Mouse (Mus musculus) urinary bladder, postnatal 36 days (tissue): ENCODE results near the gene Cfap77.

Experiments used
- DNase-seq, 2 experiments: peaks; one replicate each; pipeline ENCODE4 v3.0.0; 2022; ENCODE audit warnings: low spot score in 2 of 2, mixed read lengths in 1 of 2

The Cfap77 gene

GRCm38 (mm10) chr2:28997161-28997834 is 57.6 kb downstream of the Cfap77 start:
- DNase-seq, result no peak

- DNase-seq, result no peak
Measured at GRCm38 (mm10) chr2:28995436-28995835, 59.4 kb downstream of the Cfap77 start.

DNA sequence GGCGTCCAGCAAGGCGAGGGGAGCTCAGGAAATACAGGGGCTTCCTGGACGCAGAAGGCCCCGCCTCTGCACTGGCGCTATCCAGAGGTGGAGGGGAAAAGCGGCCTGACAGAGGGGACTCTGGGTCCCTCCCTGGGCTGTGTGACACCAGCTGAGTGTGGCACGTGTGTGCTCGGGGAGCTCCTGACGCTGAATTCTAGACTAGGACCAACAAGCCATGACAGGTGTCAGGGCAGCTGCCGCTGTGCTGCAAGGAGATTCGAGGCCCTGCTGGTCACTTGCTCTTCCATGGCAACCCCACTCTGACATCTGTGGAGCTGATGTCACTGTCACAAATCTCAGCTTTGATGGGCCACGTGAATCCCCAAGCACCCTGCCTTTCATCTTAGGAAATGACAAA is 60.9 kb downstream of the Cfap77 start:
- DNase-seq, result no peak

GRCm38 (mm10) chr2:28988781-28989180 is 66.1 kb downstream of the Cfap77 start:
- no peak for DNase-seq

DNA sequence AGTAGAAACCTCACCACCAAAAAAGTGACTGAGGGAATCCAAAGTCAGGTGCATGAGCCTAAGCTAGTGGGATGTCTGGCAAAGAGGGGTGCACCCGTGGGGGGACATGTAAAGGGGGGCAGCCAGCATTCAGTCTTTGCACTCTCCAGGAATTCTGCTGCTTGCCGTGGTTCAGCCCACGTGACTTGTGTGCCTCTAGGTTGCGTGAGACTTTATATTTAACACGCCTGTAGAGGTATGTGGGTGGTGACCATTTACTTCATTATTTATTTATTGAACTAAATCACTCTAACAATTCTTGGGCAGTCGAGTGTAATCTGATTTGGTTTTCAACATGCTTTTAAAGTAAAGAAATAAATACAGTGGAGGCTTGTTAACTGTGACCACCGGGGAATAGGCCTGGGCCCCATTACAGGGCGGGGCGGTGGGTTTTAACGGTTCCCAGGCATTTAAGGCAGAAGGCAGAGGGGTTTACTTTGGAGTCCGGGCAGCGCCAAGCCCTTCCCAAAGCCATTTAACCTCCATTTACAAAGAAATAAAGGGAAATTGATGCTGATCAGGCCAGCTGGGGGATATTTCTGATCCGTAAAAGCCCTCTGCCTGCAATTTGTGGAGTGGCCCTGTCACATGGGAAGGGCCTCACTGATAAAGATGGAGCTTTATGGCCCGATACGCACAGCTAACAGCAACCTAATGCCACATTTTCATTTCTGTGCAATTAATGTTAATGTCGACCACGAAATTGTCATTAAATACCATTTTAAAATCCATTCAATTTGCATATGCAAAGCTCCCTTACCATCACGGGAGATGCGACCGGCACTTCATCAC is 74.6 kb downstream of the Cfap77 start:
- no peak for DNase-seq

DNA sequence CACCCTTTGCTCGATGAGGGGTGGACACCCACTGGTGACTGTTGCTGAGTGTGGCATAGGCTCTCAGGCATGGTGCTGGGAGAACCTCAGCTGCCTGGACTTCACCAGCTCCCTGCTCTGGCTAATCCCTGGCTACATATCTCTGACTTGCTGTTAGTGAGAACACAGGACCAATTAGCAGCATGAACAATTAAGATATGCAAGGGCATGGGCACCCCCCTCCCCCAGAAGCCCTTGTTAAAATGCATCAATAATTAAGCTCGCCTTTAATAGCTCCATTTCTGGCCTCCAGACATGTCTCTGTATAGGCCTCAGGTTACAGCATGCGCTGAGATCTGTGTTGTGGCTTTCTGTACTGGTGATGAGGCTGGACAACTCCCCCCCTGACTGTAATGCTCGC is 76.4 kb downstream of the Cfap77 start:
- no peak for DNase-seq

GRCm38 (mm10) chr2:28976635-28977034 is 78.2 kb downstream of the Cfap77 start:
- DNase-seq, result peak; percentile 33 to 59

GRCm38 (mm10) chr2:28975604-28976003 is 79.3 kb downstream of the Cfap77 start:
- no peak for DNase-seq

DNA sequence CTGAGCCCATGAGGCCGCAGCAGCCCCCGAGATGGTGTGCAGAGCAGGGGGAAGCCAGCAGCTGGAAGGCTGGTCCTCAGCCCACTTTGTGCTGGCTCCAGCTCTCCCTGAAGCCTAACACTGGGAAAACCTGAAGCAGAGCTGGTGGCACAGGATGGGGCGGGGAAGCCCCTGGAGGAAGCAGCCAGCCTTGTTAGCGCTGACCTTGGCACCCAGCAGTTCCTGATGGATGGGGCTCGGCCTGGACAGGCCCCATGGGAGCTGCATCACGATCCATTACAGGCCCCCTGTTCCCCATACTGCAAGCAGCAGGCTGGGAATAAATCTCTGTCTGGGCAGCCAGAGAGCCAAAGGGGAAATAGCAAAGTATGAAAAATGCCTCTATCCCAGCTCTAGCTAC is 80.3 kb downstream of the Cfap77 start:
- DNase-seq, result no peak

DNA sequence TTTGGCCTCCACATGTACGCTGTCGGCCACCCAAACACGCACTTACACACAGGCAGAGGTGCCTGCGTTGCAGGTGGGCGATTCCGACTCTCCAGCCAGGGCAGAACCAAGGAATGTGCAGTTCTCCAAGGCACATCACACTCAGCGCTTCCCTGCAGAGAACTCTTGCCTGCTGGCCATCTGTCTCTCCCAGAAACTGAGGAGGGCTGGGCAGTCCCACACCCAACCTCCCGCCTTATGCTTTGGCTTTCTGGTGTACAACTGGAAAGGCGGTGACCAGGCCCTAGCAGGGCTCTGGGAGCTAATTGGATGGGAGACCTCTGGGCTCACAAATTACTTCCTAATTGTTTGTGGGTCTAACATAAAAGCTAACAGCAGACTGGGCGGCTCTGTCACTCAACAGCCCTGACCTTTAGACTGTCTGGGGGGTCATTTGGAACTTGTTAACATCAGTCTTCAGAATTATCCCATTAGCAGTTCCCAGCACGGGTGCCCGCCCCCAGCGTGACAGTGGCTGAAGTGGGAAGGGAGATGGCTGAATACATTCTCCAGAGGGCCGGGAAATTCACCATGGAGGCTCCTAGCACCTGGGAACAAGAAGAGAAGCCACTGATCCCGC is 80.9 kb downstream of the Cfap77 start:
- DNase-seq, result no peak

GRCm38 (mm10) chr2:28970424-28970823 is 84.4 kb downstream of the Cfap77 start:
- no peak for DNase-seq

DNA sequence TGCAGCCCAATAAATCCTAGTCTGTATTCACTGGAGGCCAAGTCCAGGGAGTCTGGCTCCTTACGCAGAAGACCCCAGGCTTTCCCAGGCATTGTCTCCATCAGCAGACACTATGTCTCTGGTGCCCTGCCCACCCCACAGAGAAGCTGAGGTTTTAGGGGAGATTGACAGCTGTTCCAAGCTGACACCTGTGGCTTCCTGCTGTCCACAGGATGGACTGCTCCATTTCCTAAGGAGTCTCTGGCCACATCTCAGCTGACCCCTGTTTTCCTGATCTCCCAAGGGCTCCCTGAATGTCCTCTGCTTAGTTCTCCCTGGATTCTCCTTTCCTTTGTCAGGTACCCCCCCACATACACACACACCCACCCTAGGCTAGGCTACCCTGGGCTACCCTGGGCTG is 86.6 kb downstream of the Cfap77 start:
- no peak for DNase-seq

DNA sequence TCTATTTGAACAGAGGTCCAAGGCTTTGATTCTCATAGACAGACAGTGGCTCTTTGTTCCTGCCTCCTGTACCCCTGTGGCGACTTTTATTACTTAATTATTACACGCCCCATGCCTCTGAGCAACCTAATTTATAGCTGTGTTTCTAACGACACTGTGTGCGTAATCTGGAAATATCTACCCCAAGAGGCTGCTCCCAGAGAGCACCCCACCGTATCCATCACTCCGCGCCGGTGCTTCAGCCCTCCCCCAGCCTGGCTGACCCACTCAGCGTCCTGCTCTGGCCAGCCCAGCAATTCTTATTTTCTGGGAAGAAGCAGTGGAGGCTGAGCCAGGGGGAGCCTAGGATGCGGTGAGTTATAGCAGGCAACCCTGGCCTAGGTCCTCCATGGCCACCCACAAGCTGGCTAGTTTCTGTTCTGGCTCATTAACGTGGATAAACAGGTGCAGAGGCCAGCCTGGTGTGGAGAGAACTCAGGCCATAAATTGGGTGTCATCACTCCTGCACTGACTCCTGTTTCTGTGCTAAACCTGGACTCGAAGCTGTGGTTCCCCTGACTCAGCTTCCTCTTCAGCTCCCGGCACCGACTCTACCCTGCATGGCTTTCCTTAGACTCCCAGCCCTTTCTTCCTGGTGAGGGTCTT is 88.6 kb downstream of the Cfap77 start:
- no peak for DNase-seq

DNA sequence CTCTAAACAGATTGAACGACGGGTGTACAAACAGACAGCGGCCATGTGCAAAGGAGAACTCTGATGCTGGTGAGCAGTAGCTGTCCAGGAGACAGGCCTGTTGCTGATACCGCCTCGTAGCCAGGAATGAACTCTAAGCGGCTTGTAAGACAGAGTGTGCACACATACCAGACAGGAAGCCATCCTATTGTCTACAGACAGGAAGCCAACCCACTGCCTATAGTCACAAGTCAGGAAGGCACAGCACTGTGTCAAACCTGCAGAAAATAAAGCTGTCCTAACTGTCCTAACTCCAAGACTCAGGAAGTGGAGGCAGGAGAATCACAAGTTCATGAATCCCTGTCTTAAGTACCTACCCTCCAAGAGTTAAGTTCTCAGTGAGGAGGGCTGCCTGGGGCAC is 91.3 kb downstream of the Cfap77 start:
- no peak for DNase-seq

DNA sequence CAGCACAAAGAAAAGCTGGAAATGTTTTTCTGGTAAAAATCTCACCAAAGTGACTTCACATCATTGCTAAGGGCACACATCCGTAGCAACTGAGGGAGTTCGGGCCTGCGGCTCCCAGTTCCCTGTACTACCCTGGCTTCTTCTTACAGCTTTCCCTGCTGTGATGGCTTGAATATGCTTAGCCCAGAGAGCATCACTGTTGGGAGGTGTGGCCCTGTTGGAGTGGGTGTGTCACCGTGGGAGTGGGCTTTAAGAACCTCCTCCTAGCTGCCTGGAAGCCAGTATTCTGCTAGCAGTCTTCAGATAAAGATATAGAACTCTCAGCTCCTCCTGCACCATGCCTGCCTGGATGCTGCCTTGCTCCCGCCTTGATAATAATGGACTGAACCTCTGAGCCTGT is 93.2 kb downstream of the Cfap77 start:
- no peak for DNase-seq

GRCm38 (mm10) chr2:28961024-28961585 is 93.8 kb downstream of the Cfap77 start:
- DNase-seq, result peak in 1 of 2 experiments; percentile 36

DNA sequence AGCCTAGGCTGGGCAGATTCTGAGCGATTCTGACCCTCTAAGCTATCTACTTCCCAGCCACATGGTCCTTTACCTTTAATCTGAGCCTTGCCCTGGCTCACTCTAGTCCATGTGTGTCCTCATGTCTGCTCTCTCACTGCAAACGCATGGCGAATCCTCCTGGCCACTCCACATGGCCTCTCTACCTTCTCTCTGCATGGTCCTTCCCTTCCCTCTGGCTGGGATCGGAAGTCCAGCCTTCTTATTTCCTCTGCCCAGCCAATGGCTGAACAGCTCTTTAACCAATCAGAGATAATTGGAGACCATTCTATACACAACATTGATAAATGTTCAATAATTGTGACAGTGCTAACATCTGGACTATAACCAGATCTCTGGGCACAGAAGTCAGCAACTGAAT is 98.0 kb downstream of the Cfap77 start:
- DNase-seq, result no peak

DNA sequence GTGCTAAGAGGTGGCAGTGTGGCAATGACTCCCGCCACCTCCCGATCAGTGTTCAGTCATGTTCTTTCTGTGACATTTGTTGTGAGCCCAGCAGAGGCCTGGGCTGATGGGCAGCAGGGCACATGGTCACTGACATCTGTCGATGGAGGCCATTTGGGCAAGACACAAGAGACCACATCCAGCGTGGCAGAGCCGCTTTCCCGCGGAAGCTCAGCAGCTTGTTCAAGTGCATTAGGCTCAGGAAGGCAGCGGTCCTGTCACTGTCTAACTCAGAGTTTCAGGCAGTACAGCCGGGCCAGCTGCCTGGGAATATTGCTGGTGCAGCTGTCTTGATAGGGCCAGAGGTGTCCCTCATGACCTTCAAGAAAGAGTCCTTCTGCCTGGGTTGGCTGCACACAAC is 100.3 kb downstream of the Cfap77 start:
- no peak for DNase-seq

- DNase-seq, result no peak
Measured at GRCm38 (mm10) chr2:28952981-28953380, 101.9 kb downstream of the Cfap77 start.

DNA sequence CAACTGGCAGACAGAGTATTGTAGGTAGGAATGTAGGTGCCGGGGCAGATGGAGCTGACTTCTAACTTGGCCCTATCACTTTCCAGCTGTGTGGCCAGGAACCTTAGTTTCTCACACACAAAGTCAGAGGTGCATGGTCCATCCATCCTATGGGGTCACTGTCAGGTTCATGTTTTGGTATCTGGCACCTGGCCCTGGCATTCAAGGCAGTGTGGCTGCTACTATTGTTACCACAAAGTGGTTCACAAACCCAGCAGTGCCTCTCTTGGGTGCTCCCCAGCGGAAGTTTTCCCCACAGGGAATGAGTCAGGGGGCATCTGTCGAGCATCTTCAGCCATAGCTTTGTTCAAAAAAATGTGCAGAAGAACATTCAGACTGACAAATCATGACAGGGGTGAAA is 108.6 kb downstream of the Cfap77 start:
- DNase-seq, result no peak

- no peak for DNase-seq
Measured at GRCm38 (mm10) chr2:28945388-28945787, 109.5 kb downstream of the Cfap77 start.
